Mouse (Mus musculus): ENCODE data around the gene Cops7b.

Cops7b gene

DNA sequence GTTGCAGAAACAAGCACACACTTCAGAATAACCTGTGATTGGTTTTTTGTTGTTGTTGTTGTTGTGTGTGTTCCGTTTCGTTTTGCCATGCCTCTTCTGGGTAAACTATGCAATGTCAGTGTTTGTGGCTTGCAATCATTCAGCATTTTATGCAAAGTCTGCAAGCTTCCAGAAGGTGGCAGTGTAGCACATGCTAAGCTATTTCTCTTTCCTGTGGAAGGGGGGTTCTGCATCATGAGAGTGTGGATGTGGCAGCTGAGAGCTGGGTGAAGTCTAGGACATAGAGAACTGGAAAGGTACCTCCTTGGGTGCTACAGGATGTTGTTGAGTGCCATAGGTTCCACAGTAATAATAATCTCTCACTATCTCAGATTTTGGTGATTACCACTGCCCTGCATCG lies 15.8 kb downstream of the Cops7b start:
- DNase-seq (ENCODE audit: low spot score), result no peak

DNA sequence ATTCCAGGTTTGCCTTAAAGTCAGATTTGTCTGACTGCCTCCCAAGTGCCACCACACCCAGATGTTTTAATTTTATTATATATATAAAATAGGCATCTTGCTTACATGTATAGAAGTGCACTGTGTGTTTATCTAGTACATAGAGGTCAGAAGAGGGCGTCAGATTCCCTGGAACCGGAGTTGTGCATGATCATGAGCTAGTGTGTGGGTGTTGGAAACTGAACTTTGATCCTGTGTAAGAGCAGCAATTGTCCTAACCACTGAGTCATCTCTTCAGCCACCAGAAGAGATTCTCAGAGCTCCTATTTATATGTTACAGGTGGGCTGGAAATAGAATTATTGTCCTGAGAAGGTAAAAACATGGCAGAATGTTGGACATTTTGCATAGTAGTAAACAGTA lies 17.4 kb downstream of the Cops7b start:
- no peak for DNase-seq (ENCODE audit: low spot score)

- DNase-seq (ENCODE audit: low spot score), result no peak
Observed at GRCm38 (mm10) chr1:86610954-86611353, 28.2 kb downstream of the Cops7b start.

DNA sequence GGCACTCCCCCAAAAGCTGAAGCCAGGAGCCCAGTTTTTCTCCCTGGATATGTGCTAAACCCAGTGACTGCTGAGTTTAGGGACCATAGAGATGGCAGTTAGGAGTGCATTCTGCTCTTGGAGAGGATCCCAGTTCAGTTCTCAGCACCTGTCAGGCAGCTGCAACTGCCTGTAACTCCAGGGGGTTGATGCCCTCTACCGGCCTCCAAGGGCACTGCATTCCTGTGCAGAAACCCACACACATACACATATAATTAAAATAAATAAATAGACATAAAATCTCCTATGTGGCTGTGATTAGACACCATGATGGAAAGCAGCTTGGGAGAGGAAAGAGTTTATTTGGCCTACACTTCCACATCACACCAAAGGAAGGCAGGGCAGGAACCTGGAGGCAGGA lies 29.4 kb downstream of the Cops7b start:
- no peak for DNase-seq (ENCODE audit: low spot score)

DNA sequence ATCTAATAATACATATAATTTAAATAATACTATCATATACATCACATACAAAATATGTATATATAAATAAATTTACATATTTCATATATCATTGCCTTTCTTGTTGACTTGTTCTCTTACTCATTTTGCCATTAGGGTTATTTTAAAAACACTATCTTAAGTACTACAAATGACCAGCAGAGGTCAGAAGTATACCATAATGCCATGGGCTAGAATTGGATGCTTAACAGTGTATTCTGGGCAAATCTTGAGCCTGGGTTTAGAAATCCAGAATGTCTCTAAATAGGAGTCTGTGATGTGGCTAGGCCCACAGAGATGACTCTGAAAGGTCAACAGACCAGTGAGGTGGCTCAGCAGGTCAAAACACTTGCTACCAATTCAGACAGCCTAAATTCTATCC lies 31.6 kb downstream of the Cops7b start:
- DNase-seq (ENCODE audit: low spot score), result no peak

- DNase-seq (ENCODE audit: low spot score), result peak; percentile 18
Observed at GRCm38 (mm10) chr1:86618454-86619125, 35.9 kb downstream of the Cops7b start.

DNA sequence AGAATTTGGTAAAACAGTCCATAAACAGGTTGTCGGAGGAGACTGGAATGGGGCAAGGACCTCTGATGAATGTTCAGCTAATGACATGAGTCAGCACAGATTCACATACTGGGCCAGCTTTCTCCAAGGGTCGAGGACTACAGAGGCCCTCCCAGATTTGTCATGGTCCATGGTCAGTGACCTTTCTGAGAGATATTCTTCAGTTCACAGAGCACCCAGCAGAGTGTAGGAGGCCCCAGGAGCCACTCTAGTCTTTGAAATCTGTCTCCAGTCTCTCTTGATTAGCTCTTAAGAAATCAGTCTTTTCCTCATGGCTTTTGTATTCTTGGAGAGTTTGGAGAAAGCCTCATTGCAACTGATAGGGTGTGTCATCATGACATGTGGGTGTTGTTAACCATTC lies 39.6 kb downstream of the Cops7b start:
- no peak for DNase-seq (ENCODE audit: low spot score)

- no peak for DNase-seq (ENCODE audit: low spot score)
Observed at GRCm38 (mm10) chr1:86623001-86624000, 40.6 kb downstream of the Cops7b start.

DNA sequence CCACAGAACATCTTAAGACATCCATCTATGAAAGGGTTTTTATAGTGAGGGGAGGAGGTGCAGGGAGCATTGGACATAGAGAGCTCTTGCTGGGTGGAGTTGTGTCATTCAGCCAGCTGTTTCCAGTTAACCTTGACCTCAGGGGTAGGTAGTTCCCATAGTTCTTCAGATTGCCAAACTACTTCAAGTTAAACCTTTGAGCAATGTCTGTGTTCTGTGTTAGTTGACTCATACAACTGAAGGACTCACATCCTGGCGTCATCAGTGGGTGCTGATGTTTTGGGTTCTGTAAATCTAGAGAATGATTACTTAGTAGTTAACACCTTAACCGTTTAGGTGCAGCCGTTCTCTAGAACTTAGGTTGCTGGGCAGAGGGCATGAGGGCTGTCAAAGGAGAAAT lies 45.6 kb downstream of the Cops7b start:
- DNase-seq (ENCODE audit: low spot score), result no peak

DNA sequence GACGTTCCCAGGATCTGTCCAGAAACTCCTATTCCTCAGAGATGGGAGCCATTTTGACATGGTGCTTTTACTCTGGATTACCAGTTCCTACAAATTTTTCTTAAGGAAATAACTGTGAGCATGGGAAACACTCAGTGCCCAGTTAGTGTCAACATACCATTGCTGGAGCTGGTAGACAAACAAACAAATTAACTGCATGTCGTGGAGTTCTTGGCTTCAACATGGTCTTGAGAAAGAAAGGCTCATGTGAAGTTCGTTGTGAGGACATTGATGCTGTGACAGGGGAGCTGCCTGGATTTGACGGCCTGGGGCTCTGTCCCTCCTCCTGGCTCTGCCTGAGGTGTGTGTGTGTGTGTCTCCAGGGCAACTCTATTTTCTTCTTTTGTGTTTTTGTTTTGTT lies 47.2 kb downstream of the Cops7b start:
- no peak for DNase-seq (ENCODE audit: low spot score)

DNA sequence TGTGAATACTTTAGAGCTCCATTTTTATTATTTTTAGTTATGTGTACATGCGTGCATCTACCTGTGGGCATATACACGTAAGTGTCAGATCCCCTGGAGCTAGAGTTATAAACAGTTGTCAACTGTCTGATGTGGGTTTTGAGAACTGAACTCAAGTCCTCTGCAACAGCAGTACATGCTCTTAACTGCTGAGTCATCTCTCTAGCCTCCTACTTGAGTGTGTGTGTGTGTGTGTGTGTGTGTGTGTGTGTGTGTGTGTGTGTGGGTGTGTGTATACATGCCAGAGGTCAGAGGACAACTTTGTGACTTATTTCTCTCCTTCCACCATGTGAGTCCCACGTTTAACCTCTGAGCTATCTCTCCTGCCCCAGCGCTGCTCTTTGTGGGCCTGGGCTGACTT lies 47.8 kb downstream of the Cops7b start:
- DNase-seq (ENCODE audit: low spot score), result no peak

DNA sequence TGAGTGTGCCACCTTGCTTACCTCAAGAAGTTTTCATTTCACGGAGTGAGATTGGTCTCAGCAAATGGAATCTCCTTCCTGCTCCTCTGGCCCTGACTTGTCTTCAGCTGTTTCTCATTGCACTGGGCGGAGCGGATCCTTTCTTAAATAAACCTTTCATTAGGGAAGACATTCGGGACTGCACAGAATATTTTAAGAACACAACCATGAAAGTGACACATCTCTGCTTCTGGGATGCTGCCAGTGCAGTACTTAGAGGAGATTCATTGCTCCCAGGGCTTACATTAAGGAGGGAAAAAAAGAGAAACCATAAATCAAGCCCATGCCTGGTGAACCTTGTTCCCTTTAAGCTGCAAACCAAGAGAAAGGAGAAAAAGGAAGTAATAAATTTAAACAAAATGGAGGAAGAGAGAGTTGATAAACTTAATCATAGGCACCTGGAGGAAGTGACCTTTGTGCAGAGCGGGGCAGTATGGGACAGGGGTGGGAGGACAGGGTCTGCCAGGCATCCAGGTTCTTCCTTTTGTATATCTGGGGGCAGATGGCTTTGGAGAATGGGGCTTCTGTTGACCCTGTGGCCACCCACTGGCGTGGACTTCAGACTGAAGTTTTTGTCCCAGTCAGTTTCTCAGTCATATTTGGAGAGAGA lies 50.2 kb downstream of the Cops7b start:
- no peak for DNase-seq (ENCODE audit: low spot score)

GRCm38 (mm10) chr1:86633434-86633833 lies 50.7 kb downstream of the Cops7b start:
- DNase-seq (ENCODE audit: low spot score), result no peak

DNA sequence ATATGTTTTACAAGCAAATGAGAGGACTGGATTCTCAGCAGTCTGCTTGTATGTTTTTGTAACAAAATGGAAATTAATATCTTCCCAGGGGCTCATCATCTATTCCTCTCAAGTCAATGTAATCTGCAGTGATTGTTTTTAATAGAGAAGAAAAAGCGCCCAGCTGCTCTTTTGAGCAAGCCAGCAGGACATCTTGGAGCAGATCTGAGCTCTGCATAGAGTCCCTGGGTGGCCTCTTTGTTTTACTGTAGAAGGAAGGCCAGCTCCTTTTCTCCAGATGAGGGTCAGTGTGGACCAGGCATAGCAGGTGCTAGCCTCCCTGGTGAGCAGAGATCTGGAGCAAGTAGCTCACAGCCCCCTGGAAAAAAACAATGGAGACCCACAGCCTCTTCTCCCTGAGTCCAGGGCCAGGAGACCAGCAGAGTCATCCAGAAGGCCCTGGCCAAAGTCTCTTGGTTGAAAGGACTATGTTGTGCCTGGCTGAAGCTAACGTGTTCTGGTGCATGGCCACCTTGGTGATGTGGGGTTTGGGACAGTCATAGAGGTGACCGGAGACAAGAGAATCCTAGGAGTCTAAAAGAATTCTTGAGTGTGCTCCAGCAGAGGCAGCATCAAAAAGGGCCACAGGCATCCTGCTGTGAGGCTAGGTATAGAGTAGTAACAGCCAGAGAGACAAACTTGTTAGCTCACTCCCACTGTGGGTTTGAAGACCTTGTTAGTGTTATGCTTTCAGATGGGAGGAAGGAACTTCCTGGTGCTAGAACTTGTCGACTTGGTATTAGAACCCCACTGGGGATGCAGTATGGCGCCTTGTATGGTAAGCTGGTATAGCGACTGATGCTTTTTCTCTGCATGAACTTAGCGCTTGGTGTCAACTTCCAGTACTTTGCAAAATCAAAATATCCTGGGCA lies 51.4 kb downstream of the Cops7b start:
- DNase-seq (ENCODE audit: low spot score), result no peak

- DNase-seq (ENCODE audit: low spot score), result no peak
Observed at GRCm38 (mm10) chr1:86634751-86635359, 52.2 kb downstream of the Cops7b start.

GRCm38 (mm10) chr1:86643101-86643809 lies 60.6 kb downstream of the Cops7b start:
- peak; percentile 51 for DNase-seq (ENCODE audit: low spot score)

DNA sequence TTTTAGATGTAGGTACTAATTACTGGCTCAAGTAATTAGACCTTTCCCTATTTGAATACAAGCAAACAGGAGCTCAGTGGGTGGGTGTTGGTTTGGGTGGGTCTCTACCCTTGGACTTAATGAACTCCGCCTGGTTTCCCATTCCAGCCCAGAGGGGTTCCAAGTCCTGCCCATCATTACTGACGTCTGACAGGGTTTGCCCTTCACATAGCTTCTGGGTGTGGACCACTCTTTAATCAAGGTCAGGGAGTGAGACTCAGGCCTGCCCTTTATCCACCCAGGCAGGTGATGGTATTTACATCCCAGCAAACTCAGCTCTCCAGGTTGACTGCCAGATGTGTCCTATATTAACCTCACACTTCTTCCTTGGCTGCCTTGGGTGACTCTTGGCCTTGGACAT lies 64.8 kb downstream of the Cops7b start:
- DNase-seq (ENCODE audit: low spot score), result no peak

- DNase-seq (ENCODE audit: low spot score), result peak; percentile 54
Observed at GRCm38 (mm10) chr1:86650272-86650671, 67.6 kb downstream of the Cops7b start.

DNA sequence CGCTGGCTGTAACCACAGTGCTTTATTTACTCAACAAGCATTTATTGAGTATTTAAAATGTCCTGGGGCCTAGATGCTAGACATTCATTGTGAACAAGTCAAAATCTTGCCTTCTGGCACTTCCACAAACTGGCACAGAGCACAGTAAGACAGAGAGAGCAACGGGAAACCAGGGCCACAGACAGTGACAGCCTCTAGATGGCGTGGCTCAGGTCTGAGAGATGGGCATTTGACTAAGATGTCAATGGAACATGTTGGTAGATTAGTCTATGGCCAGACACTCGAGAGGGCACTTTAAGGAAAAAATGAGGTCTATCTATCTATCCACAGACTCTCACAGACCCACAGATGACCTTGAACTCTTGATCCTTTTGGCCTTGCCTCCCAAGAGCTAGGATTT lies 70.0 kb downstream of the Cops7b start:
- no peak for DNase-seq (ENCODE audit: low spot score)

DNA sequence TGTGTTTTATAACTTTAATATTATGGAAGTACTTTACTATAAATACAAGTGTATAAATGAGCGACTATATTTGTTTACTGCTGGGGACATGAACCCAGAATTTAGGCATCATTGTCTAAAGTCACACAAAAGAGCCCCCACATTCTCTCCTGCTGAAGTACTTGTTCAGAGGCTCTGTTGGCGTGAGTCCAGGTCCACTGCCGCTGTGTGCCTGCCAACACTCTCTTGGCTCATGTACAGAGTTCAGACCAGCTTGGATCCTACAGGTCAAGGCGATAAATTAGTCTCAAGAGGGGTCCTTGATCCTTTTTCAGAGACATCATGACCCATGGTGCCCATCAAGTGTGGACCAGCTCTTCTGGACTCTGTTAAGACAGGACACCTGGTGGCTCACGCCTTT lies 74.4 kb downstream of the Cops7b start:
- no peak for DNase-seq (ENCODE audit: low spot score)
